Mouse (Mus musculus) G1E (cell line): ENCODE results near the gene Cxcr5.

Experiments used
- CTCF ChIP-seq: IDR thresholded peaks from 2 replicates; pipeline ENCODE4 v1.5.1; 2012; ENCODE audit warnings: low read depth, low read length, inconsistent platforms, mixed read lengths
- TAL1 ChIP-seq: conservative IDR thresholded peaks from 2 replicates; pipeline ENCODE4 v1.6.1; 2012; ENCODE audit warnings: low read depth, low read length, inconsistent platforms, mixed read lengths

- TF ChIP-seq CTCF (no peak), TAL1 (no peak)
These were observed 38.0 kb downstream of the Cxcr5 start for GRCm38 (mm10) chr9:44523686-44524085.
